Mouse (Mus musculus): ENCODE data around the gene Cisd2. TPM values are rescaled to one million over a fixed set of nuclear protein-coding genes. Genes with fewer than 3 reads are reported as not detected.

The Cisd2 gene
- polyA plus RNA-seq, 1 experiment from 2014 or later = 60.7 TPM

DNA sequence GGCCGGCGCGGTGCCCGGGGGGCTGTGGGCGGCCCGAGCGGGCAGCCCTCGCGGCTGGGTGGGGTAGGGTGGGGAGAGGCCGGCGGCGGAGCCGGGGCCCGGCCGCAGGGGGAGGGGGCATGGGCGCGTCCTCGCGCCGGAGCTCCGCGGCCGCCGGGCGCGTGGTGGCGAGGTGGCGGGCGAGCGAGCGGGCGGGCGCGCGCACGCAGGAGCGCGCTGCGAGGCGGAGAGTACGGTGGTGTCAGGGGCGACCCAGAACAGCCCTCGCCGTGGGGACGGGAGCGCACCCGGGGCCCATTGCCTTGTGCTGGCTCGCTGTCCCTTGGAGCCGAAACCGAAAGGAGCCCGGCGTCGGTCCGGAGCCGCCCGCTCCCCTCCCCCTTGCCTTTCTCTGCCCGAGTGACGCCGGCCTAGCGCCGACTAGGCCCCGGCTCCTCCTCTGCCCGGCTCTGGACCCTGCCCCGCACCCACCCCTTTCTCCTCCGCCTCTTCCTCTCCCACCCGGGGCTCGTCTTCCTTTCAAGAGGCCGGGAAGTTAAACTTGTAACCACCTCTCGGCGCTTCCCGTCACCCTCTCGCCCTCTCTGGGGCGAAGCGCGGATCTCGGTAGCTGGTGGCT, 15.3 kb upstream of the Cisd2 start:
- peak; percentile 65 for ATAC-seq (ENCODE audit: low FRiP score)
- Histone ChIP-seq H3K4me2 (replicated peaks) (peak overlapping the region; percentile 93), H3K36me3 (replicated peaks; ENCODE audit: control insufficient read depth, insufficient read depth) (peaks cover 11% of the 10 kb centered on the region), H3K9me3 (ENCODE audit: control insufficient read depth, low read length) (no peaks in the 10 kb centered on the region), H3K4me3 (replicated peaks; ENCODE audit: low read length) (peak overlapping the region; percentile 82), H3K9ac (peak overlapping the region; percentile 90), H3K4me1 (replicated peaks; ENCODE audit: control insufficient read depth, insufficient read depth, low read length) (peaks cover 35% of the 10 kb centered on the region), H3K27ac (peak overlapping the region; percentile 98), H3K27me3 (ENCODE audit: control insufficient read depth, insufficient read depth, low read length) (no peaks in the 10 kb centered on the region)
- under 1% methylated on average over 43 of the region's 76 CpGs for WGBS
- DNase-seq (ENCODE audit: low spot score) = peak; percentile 75

DNA sequence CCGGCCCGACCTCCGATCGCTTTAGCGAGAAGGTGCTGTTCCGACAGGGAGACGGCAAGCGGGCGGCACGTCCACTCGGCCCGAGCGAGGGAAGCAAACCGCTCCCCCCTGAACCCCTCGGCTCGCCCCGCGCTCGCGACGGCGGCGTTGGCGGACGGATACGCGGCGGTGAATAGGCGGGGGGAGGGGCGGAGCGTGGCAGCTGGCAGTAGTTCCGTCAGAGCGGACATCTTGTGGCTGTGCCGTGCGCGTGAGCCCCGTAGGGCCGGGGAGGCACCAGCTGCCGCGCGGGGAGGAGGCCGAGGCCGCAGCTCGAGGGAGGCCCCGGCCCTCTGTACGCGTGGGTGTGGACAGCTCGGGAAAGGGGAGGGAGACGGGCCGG, 14.8 kb upstream of the Cisd2 start:
- H3K9ac ChIP-seq = peak overlapping the region; percentile 90
- WGBS = under 1% methylated on average over 40 of the region's 50 CpGs
- peak overlapping the region; percentile 98 for H3K27ac ChIP-seq
- peak overlapping the region; percentile 93; the same call in 1 of the 2 replicates for H3K4me2 ChIP-seq (replicated peaks)
- DNase-seq (ENCODE audit: low spot score) (peak; percentile 94), ATAC-seq (ENCODE audit: low FRiP score) (peak; percentile 82)
- H3K4me3 ChIP-seq (replicated peaks; ENCODE audit: low read length) = peak overlapping the region; percentile 82
- H3K27me3 ChIP-seq (ENCODE audit: control insufficient read depth, insufficient read depth, low read length) = no peaks in the 10 kb centered on the region
- H3K4me1 ChIP-seq (replicated peaks; ENCODE audit: control insufficient read depth, insufficient read depth, low read length) = peaks cover 35% of the 10 kb centered on the region
- peaks cover 7% of the 10 kb centered on the region for H3K36me3 ChIP-seq (replicated peaks; ENCODE audit: control insufficient read depth, insufficient read depth)
- no peaks in the 10 kb centered on the region for H3K9me3 ChIP-seq (ENCODE audit: control insufficient read depth, low read length)

DNA sequence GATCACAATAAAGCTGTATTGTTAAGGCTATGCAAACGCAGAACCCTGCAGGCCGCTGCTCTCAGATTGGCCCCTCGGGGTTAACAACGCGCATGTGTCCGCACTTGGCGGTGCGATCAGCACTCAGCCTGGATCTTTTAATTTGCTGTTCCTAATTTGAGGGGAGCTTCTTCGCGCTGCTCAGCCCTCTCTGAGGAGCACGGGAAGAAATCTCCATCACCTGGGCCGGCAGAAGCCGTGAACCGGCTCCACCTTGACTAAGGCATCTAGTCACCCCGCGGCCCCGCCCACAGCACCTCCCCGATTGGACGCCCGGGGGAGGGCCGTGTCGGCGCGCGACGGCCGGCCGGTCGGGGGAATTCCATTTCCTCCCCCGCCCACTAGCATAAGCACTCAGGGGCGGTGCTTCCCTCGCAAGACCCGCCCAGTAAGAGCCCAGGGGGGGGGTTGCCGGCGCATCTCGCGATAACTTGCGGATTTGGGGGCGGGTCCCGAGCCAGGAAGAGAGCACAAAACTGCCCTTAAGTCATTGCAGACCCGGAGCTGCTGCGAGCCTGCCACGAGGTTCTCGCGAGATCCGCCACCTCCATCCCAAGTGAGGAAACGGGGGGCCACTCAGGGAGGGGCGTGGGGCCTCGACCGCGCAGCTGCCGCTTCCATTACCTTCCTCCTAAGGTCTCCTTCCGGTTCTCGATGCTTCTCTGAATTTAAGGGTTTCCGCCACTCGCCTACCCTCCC, 14.2 kb upstream of the Cisd2 start, which contains the start of gene Ube2d3:
Ube2d3 (plus strand) TSS at position 392 of the 738 bp plus-strand sequence.
- H3K9me3 ChIP-seq (ENCODE audit: control insufficient read depth, low read length) = no peaks in the 10 kb centered on the region
- under 1% methylated on average over 54 of the region's 56 CpGs for WGBS
- ATAC-seq (ENCODE audit: low FRiP score) = peak; percentile 95
- H3K4me1 ChIP-seq (replicated peaks; ENCODE audit: control insufficient read depth, insufficient read depth, low read length) = peaks cover 29% of the 10 kb centered on the region
- H3K9ac ChIP-seq = peak within 1 kb of the TSS; percentile 90
- peak within 1 kb of the TSS; percentile 82 for H3K4me3 ChIP-seq (replicated peaks; ENCODE audit: low read length)
- no peaks in the 10 kb centered on the region for H3K27me3 ChIP-seq (ENCODE audit: control insufficient read depth, insufficient read depth, low read length)
- peak within 1 kb of the TSS; percentile 93 for H3K4me2 ChIP-seq (replicated peaks)
- H3K36me3 ChIP-seq (replicated peaks; ENCODE audit: control insufficient read depth, insufficient read depth) = peaks cover under 1% of the 10 kb centered on the region
- H3K27ac ChIP-seq = peak within 1 kb of the TSS; percentile 98
- DNase-seq (ENCODE audit: low spot score) = peak; percentile 98

- Histone ChIP-seq H3K9me3 (ENCODE audit: control insufficient read depth, low read length) (no peaks in the 10 kb centered on the region), H3K27ac (peak overlapping the region; percentile 94), H3K4me2 (replicated peaks) (peak overlapping the region; percentile 62), H3K9ac (peak overlapping the region; percentile 75), H3K4me1 (replicated peaks; ENCODE audit: control insufficient read depth, insufficient read depth, low read length) (peaks cover 25% of the 10 kb centered on the region), H3K27me3 (ENCODE audit: control insufficient read depth, insufficient read depth, low read length) (no peaks in the 10 kb centered on the region), H3K4me3 (replicated peaks; ENCODE audit: low read length) (peak overlapping the region; percentile 82), H3K36me3 (replicated peaks; ENCODE audit: control insufficient read depth, insufficient read depth) (no peaks in the 10 kb centered on the region; the same call in 1 of the 2 replicates)
- ATAC-seq (ENCODE audit: low FRiP score) (no peak), DNase-seq (ENCODE audit: low spot score) (no peak)
- WGBS = 37% methylated on average over 14 of the region's 14 CpGs
Measured at GRCm38 (mm10) chr3:135436901-135437616, 13.3 kb upstream of the Cisd2 start.

DNA sequence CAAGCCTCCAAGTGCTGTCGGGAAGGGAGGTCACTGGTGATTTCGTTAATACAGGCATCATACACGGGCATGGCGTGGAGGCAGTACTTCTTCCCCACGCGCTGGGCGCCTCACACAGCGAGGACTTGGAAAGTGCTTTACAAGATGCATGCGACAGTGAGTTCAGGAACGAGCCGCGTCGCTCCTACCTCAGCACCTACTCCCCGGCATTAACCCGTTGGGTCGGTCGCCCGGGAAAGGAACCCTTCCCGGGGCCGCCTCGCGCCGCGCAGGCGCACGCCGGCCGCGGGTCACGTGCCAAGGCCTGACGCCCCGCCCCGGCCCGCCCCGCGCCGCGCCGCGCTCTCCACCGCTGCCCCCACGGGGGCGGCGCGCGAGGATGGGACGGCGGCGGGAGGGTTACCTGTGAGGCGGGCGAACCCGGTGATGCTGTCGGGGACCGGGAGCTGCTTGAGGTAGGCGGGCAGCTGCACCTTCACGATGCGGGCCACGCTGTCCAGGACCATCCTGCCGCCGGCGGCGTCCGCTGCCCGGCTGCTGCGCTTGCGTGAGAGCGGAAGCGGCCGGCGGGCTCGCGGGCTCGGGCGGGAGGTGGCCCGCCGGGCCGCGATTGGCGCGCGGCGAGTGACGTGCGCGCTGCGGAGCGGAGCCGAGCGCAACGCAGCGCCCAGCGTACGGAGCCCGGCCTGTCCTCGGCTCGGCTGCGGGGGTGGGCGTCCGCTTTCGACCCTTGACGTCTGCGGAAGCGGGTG, 693 bp downstream of the Cisd2 start:
- H3K9ac ChIP-seq = peak overlapping the region; percentile 86
- H3K36me3 ChIP-seq (replicated peaks; ENCODE audit: control insufficient read depth, insufficient read depth) = no peaks in the 10 kb centered on the region
- no peaks in the 10 kb centered on the region for H3K27me3 ChIP-seq (ENCODE audit: control insufficient read depth, insufficient read depth, low read length)
- peaks cover 20% of the 10 kb centered on the region; the same call in 1 of the 2 replicates for H3K4me1 ChIP-seq (replicated peaks; ENCODE audit: control insufficient read depth, insufficient read depth, low read length)
- ATAC-seq (ENCODE audit: low FRiP score) = peak; percentile 98
- peak; percentile 91 for DNase-seq (ENCODE audit: low spot score)
- H3K9me3 ChIP-seq (ENCODE audit: control insufficient read depth, low read length) = no peaks in the 10 kb centered on the region
- peak overlapping the region; percentile 82 for H3K4me2 ChIP-seq (replicated peaks)
- under 1% methylated on average over 97 of the region's 103 CpGs for WGBS
- H3K4me3 ChIP-seq (replicated peaks; ENCODE audit: low read length) = peak overlapping the region; percentile 76
- peak overlapping the region; percentile 99 for H3K27ac ChIP-seq

DNA sequence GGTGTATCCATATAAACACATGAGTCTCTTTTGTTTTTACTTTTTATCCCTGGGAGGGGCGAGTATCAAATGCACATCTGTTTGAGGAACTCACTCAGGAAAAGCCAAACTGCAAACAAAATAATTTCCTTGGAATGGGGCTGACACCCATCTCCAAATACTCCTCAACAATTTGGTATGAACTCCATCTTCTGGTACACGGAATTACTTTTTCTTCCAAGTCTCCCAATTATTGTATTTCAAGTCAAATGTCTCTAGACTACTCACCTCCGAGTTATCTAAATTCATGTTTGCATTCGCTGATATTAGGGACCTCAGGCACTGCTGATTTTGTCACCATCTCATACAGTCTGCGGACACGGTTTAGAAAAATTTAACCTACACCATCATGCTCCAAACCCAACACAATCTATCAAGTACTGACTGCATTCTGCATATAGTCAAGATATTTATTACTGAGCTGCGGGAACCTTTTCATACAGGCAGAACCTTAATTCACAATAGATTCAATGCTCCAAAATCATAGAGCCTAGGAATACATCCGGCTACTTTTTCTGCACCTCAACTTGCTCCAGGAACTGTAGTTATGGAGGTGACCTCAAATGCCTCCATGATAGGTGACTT, 1.4 kb downstream of the Cisd2 start:
- peak overlapping the region; percentile 99 for H3K27ac ChIP-seq
- H3K9ac ChIP-seq = peak overlapping the region; percentile 86
- WGBS = 30% methylated on average over 8 of the region's 8 CpGs
- peak overlapping the region; percentile 82 for H3K4me2 ChIP-seq (replicated peaks)
- DNase-seq (ENCODE audit: low spot score) = no peak
- ATAC-seq (ENCODE audit: low FRiP score) = no peak
- peak overlapping the region; percentile 76 for H3K4me3 ChIP-seq (replicated peaks; ENCODE audit: low read length)
- H3K36me3 ChIP-seq (replicated peaks; ENCODE audit: control insufficient read depth, insufficient read depth) = no peaks in the 10 kb centered on the region
- H3K9me3 ChIP-seq (ENCODE audit: control insufficient read depth, low read length) = no peaks in the 10 kb centered on the region
- no peaks in the 10 kb centered on the region for H3K27me3 ChIP-seq (ENCODE audit: control insufficient read depth, insufficient read depth, low read length)
- peaks cover 20% of the 10 kb centered on the region; the same call in 1 of the 2 replicates for H3K4me1 ChIP-seq (replicated peaks; ENCODE audit: control insufficient read depth, insufficient read depth, low read length)

DNA sequence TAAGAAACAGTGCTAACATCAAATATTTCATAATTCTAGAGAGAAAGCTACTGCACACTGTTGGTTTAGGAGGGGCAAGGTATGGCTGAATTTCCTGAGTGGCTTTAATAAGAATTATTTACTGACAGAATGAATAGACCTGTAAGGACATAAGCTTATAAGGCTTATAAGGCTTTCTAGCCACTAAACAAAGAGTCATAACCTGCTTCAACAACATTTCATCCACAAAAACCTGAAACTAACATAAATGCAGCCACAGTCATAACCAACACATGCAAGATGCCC, 2.5 kb downstream of the Cisd2 start:
- ATAC-seq (ENCODE audit: low FRiP score) (no peak), DNase-seq (ENCODE audit: low spot score) (no peak)
- Histone ChIP-seq H3K9me3 (ENCODE audit: control insufficient read depth, low read length) (no peaks in the 10 kb centered on the region), H3K4me1 (replicated peaks; ENCODE audit: control insufficient read depth, insufficient read depth, low read length) (peaks cover 20% of the 10 kb centered on the region; the same call in 1 of the 2 replicates), H3K4me2 (replicated peaks) (no peak overlapping the region), H3K27me3 (ENCODE audit: control insufficient read depth, insufficient read depth, low read length) (no peaks in the 10 kb centered on the region), H3K36me3 (replicated peaks; ENCODE audit: control insufficient read depth, insufficient read depth) (no peaks in the 10 kb centered on the region), H3K4me3 (replicated peaks; ENCODE audit: low read length) (no peak overlapping the region), H3K9ac (no peak overlapping the region), H3K27ac (no peak overlapping the region)

DNA sequence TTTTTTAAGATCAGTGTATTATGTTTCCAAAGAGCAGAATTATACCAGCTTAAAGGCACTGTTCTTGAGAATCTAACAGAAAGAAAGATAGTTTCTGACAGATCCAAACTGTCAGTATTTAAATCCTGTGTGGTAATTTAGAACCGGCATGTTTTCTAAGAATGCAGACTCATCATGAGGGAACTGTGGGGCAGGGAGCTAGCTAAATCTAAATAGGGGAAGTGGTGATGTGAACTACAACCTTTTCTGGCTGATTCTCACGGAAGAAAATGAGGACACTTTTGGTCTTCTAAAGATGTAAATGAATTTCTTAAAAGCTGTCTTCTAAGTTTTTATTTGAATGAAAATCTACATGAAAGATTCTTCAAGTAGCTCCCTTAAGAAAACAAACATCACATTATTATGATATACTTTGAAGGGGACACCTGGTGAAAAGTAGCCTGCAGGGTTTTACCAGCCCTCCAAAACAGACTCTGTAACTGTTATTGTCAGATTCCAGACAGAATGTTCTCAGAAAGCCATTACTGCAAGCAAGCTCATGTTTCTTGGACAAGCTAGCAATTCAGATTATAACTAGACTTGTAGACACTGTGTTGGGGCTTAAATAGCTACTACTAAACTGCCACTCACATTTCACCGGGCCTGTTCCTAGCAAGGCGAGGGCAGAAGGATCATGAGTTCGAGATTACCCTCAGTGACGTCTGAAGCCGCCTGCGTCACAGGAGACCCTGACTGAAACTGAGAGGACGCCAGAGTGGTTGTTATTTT, 3.0 kb downstream of the Cisd2 start:
- WGBS = 90% methylated on average over 9 of the region's 9 CpGs
- no peak overlapping the region for H3K4me2 ChIP-seq (replicated peaks)
- no peak overlapping the region for H3K9ac ChIP-seq
- H3K36me3 ChIP-seq (replicated peaks; ENCODE audit: control insufficient read depth, insufficient read depth) = no peaks in the 10 kb centered on the region
- DNase-seq (ENCODE audit: low spot score) (no peak), ATAC-seq (ENCODE audit: low FRiP score) (no peak)
- no peak overlapping the region for H3K27ac ChIP-seq
- no peak overlapping the region for H3K4me3 ChIP-seq (replicated peaks; ENCODE audit: low read length)
- peaks cover 20% of the 10 kb centered on the region; the same call in 1 of the 2 replicates for H3K4me1 ChIP-seq (replicated peaks; ENCODE audit: control insufficient read depth, insufficient read depth, low read length)
- H3K27me3 ChIP-seq (ENCODE audit: control insufficient read depth, insufficient read depth, low read length) = no peaks in the 10 kb centered on the region
- H3K9me3 ChIP-seq (ENCODE audit: control insufficient read depth, low read length) = no peaks in the 10 kb centered on the region

All from hindbrain, embryonic 14.5 days (tissue).